Mouse (Mus musculus) Patski (cell line): ENCODE measurements around the gene Mybbp1a. TPM values are rescaled to one million over a fixed set of nuclear protein-coding genes. Genes with fewer than 3 reads are reported as not detected.

Experiments
- ATAC-seq: fragments of 100-300 bp; one replicate; pipeline ENCODE4 v1.8.0; 2021
- CTCF ChIA-PET: fragments of 350-600 bp; sonication (Branson Sonifier 250); formaldehyde crosslinking; loops from one replicate; lab custom pipeline; 2022; ENCODE audit warnings: inconsistent platforms; lab: Charles Lee
- POLR2A ChIA-PET: fragments of 350-600 bp; sonication (Branson Sonifier 250); formaldehyde crosslinking; loops from one replicate; lab custom pipeline; 2022; ENCODE audit warnings: antibody characterized with exemption, inconsistent platforms; lab: Charles Lee
- DNase-seq: peaks from one replicate; pipeline ENCODE4 v3.0.0-alpha.2; 2011; ENCODE audit warnings: low read depth, low spot score
- H3K27me3 ChIP-seq: fragments of 371-371 bp; one replicate; pipeline ENCODE4 v1.5.1; 2021
- CTCF ChIP-seq: fragments of 100-300 bp; IDR thresholded peaks from one replicate; pipeline ENCODE4 v1.5.1; 2021
- in situ Hi-C: fragments of 300-500 bp; cut with MboI; formaldehyde crosslinking; loops from 3 replicates; pipeline ENCODE4 v1.11.1; 2018; ENCODE audit warnings: low pct_unique_long_range_greater_than_20kb, mixed read lengths
- polyA plus RNA-seq: library from polyadenylated mRNA; unstranded; gene quantifications from one replicate; pipeline ENCODE4 v1.2.3, GENCODE M21; 2021

Gene Mybbp1a
- polyA plus RNA-seq, 1 experiment from 2014 or later = 184 TPM

DNA sequence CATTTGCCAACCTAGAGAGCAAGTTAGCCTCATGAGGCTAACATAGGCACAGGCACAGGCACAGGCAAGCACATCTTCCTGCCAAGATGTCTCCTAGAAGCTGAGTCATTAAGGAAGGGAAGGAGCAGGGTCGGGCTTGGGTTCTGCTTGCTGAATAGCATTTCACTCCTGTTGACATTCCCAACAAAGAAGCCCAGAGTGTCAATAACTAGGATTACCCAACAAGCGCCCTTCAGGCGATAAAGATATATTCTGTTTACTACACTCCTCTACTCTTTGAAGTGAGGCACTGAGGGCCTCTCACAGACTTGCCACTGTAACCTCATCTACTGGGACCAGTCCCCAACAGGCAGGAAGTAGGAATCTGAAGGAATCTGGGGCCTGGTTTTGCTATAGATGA is 54.9 kb downstream of the Mybbp1a start:
- DNase-seq = no peak
- POLR2A ChIA-PET = no interaction called here
- ATAC-seq = no peak
- no peak for TF ChIP-seq CTCF
- no peaks in the 10 kb centered on the region for H3K27me3 ChIP-seq
- in situ Hi-C loops = no loop called here
- CTCF ChIA-PET = no interaction called here

DNA sequence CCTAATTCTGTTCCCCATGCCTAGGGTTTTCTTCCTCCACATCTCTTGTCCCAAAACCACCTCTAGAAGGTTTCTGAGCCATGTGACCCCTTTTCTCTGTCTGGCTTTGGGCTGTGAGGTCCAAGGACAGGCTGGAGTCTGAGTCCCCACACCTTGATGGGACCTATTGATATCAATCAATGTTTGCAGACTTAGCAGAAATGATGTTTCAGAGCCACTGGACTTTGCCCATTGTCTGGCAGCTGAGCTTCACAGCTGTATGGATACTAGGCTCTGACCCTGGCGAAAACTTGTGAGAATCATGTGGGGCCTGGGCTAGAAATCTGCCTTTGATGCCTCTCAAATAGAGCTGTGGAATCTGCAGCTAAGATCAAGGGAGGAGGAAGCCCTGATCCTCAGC is 55.6 kb downstream of the Mybbp1a start:
- DNase-seq (no peak), ATAC-seq (no peak)
- H3K27me3 ChIP-seq = no peaks in the 10 kb centered on the region
- no peak for TF ChIP-seq CTCF
- in situ Hi-C loops = no loop called here
- ChIA-PET CTCF (interaction anchor here (2.7 kb wide), 1 partner anchor 68 kb away, joined by 6 read pairs; no protein-coding TSS in a partner anchor), POLR2A (interaction anchor here (2.0 kb wide), 1 partner anchor 19 kb away, joined by 6 read pairs; no protein-coding TSS in a partner anchor)

DNA sequence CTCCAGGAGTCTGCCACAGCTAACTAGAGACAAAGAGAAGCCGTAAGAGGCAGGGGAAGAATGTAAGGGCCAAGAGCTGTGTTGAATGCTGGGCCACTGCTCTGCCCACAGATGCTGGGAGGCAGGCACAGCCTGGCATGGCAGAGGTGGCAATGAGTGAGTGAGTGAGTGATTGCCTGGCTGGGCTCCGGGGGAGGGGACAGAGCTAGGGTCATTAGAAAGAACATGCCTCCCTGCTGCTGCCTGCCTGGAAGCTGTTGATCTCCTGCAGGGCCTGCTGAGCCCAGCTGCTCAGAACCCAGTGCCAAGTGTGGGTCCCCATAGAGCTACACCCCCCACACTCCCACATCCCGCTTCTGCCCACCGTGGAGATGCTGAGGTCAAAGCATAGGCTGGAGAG is 56.2 kb downstream of the Mybbp1a start:
- ATAC-seq (no peak), DNase-seq (no peak)
- ChIA-PET POLR2A (interaction anchor here (0.8 to 2.0 kb wide), 3 partner anchors 19 to 43 kb away, joined by 3 to 6 read pairs (median 3); no protein-coding TSS in a partner anchor), CTCF (interaction anchor here (0.8 to 2.7 kb wide), 2 partner anchors 45 to 67 kb away, joined by 3 to 6 read pairs; no protein-coding TSS in a partner anchor)
- no peaks in the 10 kb centered on the region for H3K27me3 ChIP-seq
- no peak for TF ChIP-seq CTCF
- in situ Hi-C loops = no loop called here

DNA sequence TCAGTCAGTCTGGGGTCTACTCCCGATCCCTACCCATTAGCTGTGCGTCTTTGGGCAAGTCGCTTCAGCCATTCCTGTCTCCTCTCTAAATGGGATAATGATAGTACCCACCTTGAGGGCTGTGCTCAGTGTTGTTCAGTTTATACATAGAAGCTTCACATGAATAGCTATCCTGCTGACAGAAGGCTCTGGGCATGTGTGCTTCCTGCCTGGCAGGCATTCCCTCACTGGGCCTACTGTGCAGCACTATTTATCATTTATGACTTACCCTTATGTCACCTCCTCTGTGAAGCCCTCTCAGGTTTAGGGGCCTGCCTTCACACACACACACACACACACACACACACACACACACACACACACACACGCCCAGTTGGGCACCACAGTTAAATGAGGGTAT is 59.0 kb downstream of the Mybbp1a start:
- H3K27me3 ChIP-seq = no peaks in the 10 kb centered on the region
- ATAC-seq (no peak), DNase-seq (no peak)
- in situ Hi-C loops = no loop called here
- ChIA-PET POLR2A (no interaction called here), CTCF (interaction anchor here (1.7 to 5.8 kb wide), 2 partner anchors 10 to 64 kb away, joined by 6 to 43 read pairs; partner anchors contain the start of gene Spns2)
- no peak for TF ChIP-seq CTCF

Other genes with a start within 250 kb of the Mybbp1a start
- 1.5 TPM for gene Gm43951, start 234.5 kb upstream of the Mybbp1a start, polyA plus RNA-seq
- gene 4933427D14Rik, start 233.9 kb upstream of the Mybbp1a start, polyA plus RNA-seq = 16.3 TPM
- gene Txndc17, start 233.8 kb upstream of the Mybbp1a start, polyA plus RNA-seq = 167 TPM
- 24.1 TPM for gene Med31, start 225.8 kb upstream of the Mybbp1a start, polyA plus RNA-seq
- 0.19 TPM for gene Slc13a5, start 174.1 kb upstream of the Mybbp1a start, polyA plus RNA-seq
- 8.6 TPM for gene Xaf1, start 139.7 kb upstream of the Mybbp1a start, polyA plus RNA-seq
- gene Fbxo39, start 126.9 kb upstream of the Mybbp1a start, polyA plus RNA-seq = not detected
- gene Tekt1, start 78.9 kb upstream of the Mybbp1a start, polyA plus RNA-seq = not detected
- 18.8 TPM for gene Smtnl2, start 29.6 kb upstream of the Mybbp1a start, polyA plus RNA-seq
- gene Ggt6, start 5.8 kb upstream of the Mybbp1a start, polyA plus RNA-seq = 0.23 TPM
- gene Spns2, start 48.5 kb downstream of the Mybbp1a start, polyA plus RNA-seq = 111 TPM
- gene Spns3, start 109.2 kb downstream of the Mybbp1a start, polyA plus RNA-seq = 7.8 TPM
- gene Ube2g1, start 165.9 kb downstream of the Mybbp1a start, polyA plus RNA-seq = 53.6 TPM
- 42.8 TPM for gene Ankfy1, start 248.7 kb downstream of the Mybbp1a start, polyA plus RNA-seq